Mouse (Mus musculus) heart, postnatal 0 days (tissue): ENCODE measurements around the gene Pde3a. TPM values are rescaled to one million over a fixed set of nuclear protein-coding genes. Genes with fewer than 3 reads are reported as not detected.

Experiments used
- ATAC-seq: fragments of 200-750 bp; cut with Nextera tagmentation; 2 replicates; pipeline ENCODE4 v1.8.0; 2017; ENCODE audit warnings: low read depth, moderate number of reproducible peaks, moderate library complexity; ENCODE audit not compliant: insufficient read depth
- DNase-seq: peaks from one replicate; pipeline ENCODE4 v3.0.0-alpha.2; 2016; ENCODE audit warnings: low spot score
- H3K27ac ChIP-seq: fragments of 300-500 bp; sonication (generic); 2 replicates; pipeline ENCODE4 v1.5.1; 2014; ENCODE audit warnings: low read depth, mild to moderate bottlenecking
- H3K27me3 ChIP-seq: fragments of 300-500 bp; sonication (generic); 2 replicates; pipeline ENCODE4 v1.6.1; 2014; ENCODE audit warnings: low read length, mixed read lengths; ENCODE audit not compliant: control insufficient read depth, insufficient read depth
- H3K36me3 ChIP-seq: fragments of 300-500 bp; sonication (generic); replicated peaks from 2 replicates; pipeline ENCODE4 v1.6.1; 2014; ENCODE audit warnings: low read length, mixed read lengths; ENCODE audit not compliant: control insufficient read depth, insufficient read depth
- H3K4me1 ChIP-seq: fragments of 300-500 bp; sonication (generic); 2 replicates; pipeline ENCODE4 v1.6.1; 2014; ENCODE audit warnings: antibody characterized with exemption; ENCODE audit not compliant: control insufficient read depth, insufficient read depth
- H3K4me2 ChIP-seq: fragments of 300-500 bp; sonication (generic); 2 replicates; pipeline ENCODE4 v1.6.1; 2014; ENCODE audit warnings: low read depth, mild to moderate bottlenecking, low read length, moderate library complexity
- H3K4me3 ChIP-seq: fragments of 300-500 bp; sonication (generic); 2 replicates; pipeline ENCODE4 v1.5.1; 2014; ENCODE audit warnings: low read depth, low read length
- H3K9ac ChIP-seq: fragments of 300-500 bp; sonication (generic); replicated peaks from 2 replicates; pipeline ENCODE4 v1.6.1; 2014; ENCODE audit warnings: low read depth, low read length, mixed read lengths
- H3K9me3 ChIP-seq: fragments of 300-500 bp; sonication (generic); replicated peaks from 2 replicates; pipeline ENCODE4 v1.6.1; 2016; ENCODE audit warnings: low read length; ENCODE audit not compliant: control insufficient read depth
- CTCF ChIP-seq: IDR thresholded peaks from 2 replicates; pipeline ENCODE4 v1.5.1; 2016; ENCODE audit warnings: antibody characterized with exemption, control low read depth, low read depth
- EP300 ChIP-seq: IDR thresholded peaks from 2 replicates; pipeline ENCODE4 v1.6.1; 2016; ENCODE audit warnings: antibody characterized with exemption, low read depth
- WGBS: fragments of 180-500 bp; shearing (Covaris S2); extraction: QIAGEN DNeasy Blood & Tissue Kit; methylation state at CpG from one replicate; pipeline ENCODE4 v1.1.7; 2014; 5-methylcytosine and 5-hydroxymethylcytosine counted together
- polyA plus RNA-seq: library from polyadenylated mRNA; unstranded; fragments of >200 nt; fragmentation: Nextera tagmentation; extraction: Ambion mirVana; gene quantifications from 2 replicates; pipeline ENCODE4 v1.2.1, GENCODE M21; 2015
- total RNA-seq: library from RNA; depleted of rRNA; stranded (reverse); fragments of >200 nt; gene quantifications from 2 replicates; pipeline ENCODE4 v1.2.3, GENCODE M21; 2014; ENCODE audit warnings: low replicate concordance

Gene Pde3a
- total and polyA plus RNA-seq, 2 experiments from 2014 or later = 8.2 to 42.0 TPM

- DNase-seq (no peak), ATAC-seq (no peak)
- Histone ChIP-seq H3K9ac (no peak overlapping the region), H3K4me2 (no peak overlapping the region), H3K4me1 (peaks cover 5% of the 10 kb centered on the region; the same call in 1 of the 2 replicates), H3K27me3 (no peaks in the 10 kb centered on the region), H3K9me3 (no peaks in the 10 kb centered on the region), H3K36me3 (no peaks in the 10 kb centered on the region), H3K4me3 (no peak overlapping the region), H3K27ac (no peak overlapping the region)
- TF ChIP-seq CTCF (no peak), EP300 (no peak)
- 93% methylated on average over 14 of the region's 14 CpGs for WGBS
These were observed 53.0 kb downstream of the Pde3a start for GRCm38 (mm10) chr6:141301750-141302748.

- no peak for TF ChIP-seq CTCF
- no peak for TF ChIP-seq EP300
- no peak overlapping the region for H3K4me2 ChIP-seq
- H3K4me1 ChIP-seq = peaks cover 8% of the 10 kb centered on the region; the same call in 1 of the 2 replicates
- no peak overlapping the region for H3K27ac ChIP-seq
- DNase-seq (no peak), ATAC-seq (no peak)
- no peaks in the 10 kb centered on the region for H3K36me3 ChIP-seq
- H3K9ac ChIP-seq = no peak overlapping the region
- no peaks in the 10 kb centered on the region for H3K27me3 ChIP-seq
- H3K4me3 ChIP-seq = no peak overlapping the region
- no peaks in the 10 kb centered on the region for H3K9me3 ChIP-seq
- 75% methylated on average over 4 of the region's 4 CpGs for WGBS
These were observed 53.8 kb downstream of the Pde3a start for GRCm38 (mm10) chr6:141302842-141303241.

- Histone ChIP-seq H3K27ac (no peak overlapping the region), H3K4me1 (peaks cover 18% of the 10 kb centered on the region), H3K4me2 (no peak overlapping the region), H3K27me3 (no peaks in the 10 kb centered on the region), H3K9ac (no peak overlapping the region), H3K36me3 (no peaks in the 10 kb centered on the region), H3K4me3 (no peak overlapping the region), H3K9me3 (no peaks in the 10 kb centered on the region)
- TF ChIP-seq CTCF (no peak), EP300 (no peak)
- 84% methylated on average over 1 of the region's 1 CpGs for WGBS
- DNase-seq = no peak
- ATAC-seq = no peak
These were observed 58.3 kb downstream of the Pde3a start for GRCm38 (mm10) chr6:141307326-141307725.

- H3K27ac ChIP-seq = peak overlapping the region; percentile 50
- no peak; the same call in 1 of the 2 replicates for ATAC-seq
- peaks cover 18% of the 10 kb centered on the region for H3K4me1 ChIP-seq
- H3K4me2 ChIP-seq = no peak overlapping the region
- H3K27me3 ChIP-seq = no peaks in the 10 kb centered on the region
- H3K4me3 ChIP-seq = no peak overlapping the region
- no peak overlapping the region for H3K9ac ChIP-seq
- H3K9me3 ChIP-seq = no peaks in the 10 kb centered on the region
- TF ChIP-seq EP300 = no peak
- TF ChIP-seq CTCF = no peak
- H3K36me3 ChIP-seq = no peaks in the 10 kb centered on the region
- WGBS = 40% methylated on average over 2 of the region's 2 CpGs
- DNase-seq = no peak
These were observed 59.4 kb downstream of the Pde3a start for GRCm38 (mm10) chr6:141308451-141308850.

GRCm38 (mm10) chr6:141309872-141310271 lies 60.8 kb downstream of the Pde3a start:
- Histone ChIP-seq H3K9ac (no peak overlapping the region), H3K4me3 (no peak overlapping the region), H3K4me2 (no peak overlapping the region), H3K27ac (peak overlapping the region; percentile 41; the same call in 1 of the 2 replicates), H3K4me1 (peaks cover 18% of the 10 kb centered on the region), H3K27me3 (no peaks in the 10 kb centered on the region), H3K9me3 (no peaks in the 10 kb centered on the region), H3K36me3 (no peaks in the 10 kb centered on the region)
- ATAC-seq = no peak
- WGBS = 32% methylated on average over 3 of the region's 3 CpGs
- DNase-seq = peak; percentile 45
- no peak for TF ChIP-seq EP300
- TF ChIP-seq CTCF = peak; percentile 52
